ENCODE assay signal across 31 mouse cellular contexts in genomic region chr1:130997441-130997840, GRCm38 (mm10). TPM values are rescaled to one million over a fixed set of nuclear protein-coding genes. Genes with fewer than 3 reads are reported as not detected.
"Had no signal": no experiment of that assay in that cellular context is flagged by ENCODE, and none has a peak within 500 bp of the region (broad histone marks: within the 10 kb centered on the region; RNA-seq: fewer than 3 reads in every experiment).

No protein-coding gene starts in this region.

- ATAC-seq: intestine, embryonic 15.5 days; midbrain, embryonic 13.5 days; midbrain, embryonic 16.5 days had no signal

- DNase-seq: kidney, adult 2 months; kidney, postnatal 36 days; left cerebral cortex, postnatal 4 days; lung, adult 18-20 months; lung, postnatal 10 days; lung, postnatal 36 days; retina, postnatal 1 day; right cerebral cortex, postnatal 25 days; spleen, adult 18-20 months; thymus, adult 2 months; thymus, postnatal 14 days; thymus, postnatal 4 days had no signal

- H3K4me3 ChIP-seq: intestine, embryonic 15.5 days; limb, embryonic 12.5 days; limb, embryonic 15.5 days; lung, embryonic 15.5 days; midbrain, embryonic 13.5 days; myocyte; neural tube, embryonic 13.5 days; stomach, embryonic 15.5 days had no signal

- H3K27ac ChIP-seq: intestine, embryonic 15.5 days; kidney, postnatal 0 days; limb, embryonic 12.5 days; limb, embryonic 15.5 days; liver, embryonic 14.5 days; lung, embryonic 15.5 days; midbrain, embryonic 13.5 days; neural tube, embryonic 13.5 days; stomach, embryonic 15.5 days had no signal

- H3K4me1 ChIP-seq: intestine, embryonic 15.5 days; limb, embryonic 12.5 days; limb, embryonic 15.5 days; lung, embryonic 15.5 days; midbrain, embryonic 13.5 days; neural tube, embryonic 13.5 days; stomach, embryonic 15.5 days had no signal

- H3K9me3 ChIP-seq: intestine, embryonic 15.5 days; limb, embryonic 12.5 days; limb, embryonic 15.5 days; lung, embryonic 15.5 days; midbrain, embryonic 13.5 days; neural tube, embryonic 13.5 days; stomach, embryonic 15.5 days had no signal

- H3K27me3 ChIP-seq: intestine, embryonic 15.5 days; limb, embryonic 12.5 days; limb, embryonic 15.5 days; lung, embryonic 15.5 days; midbrain, embryonic 13.5 days; neural tube, embryonic 13.5 days; stomach, embryonic 15.5 days had no signal

- H3K36me3 ChIP-seq: intestine, embryonic 15.5 days; limb, embryonic 12.5 days; limb, embryonic 15.5 days; lung, embryonic 15.5 days; midbrain, embryonic 13.5 days; neural tube, embryonic 13.5 days; stomach, embryonic 15.5 days had no signal

RNA-seq across cellular contexts. Expression of gene Il10, which starts 22.2 kb away (rescaled TPM):
- total RNA-seq: layer of hippocampus, postnatal 14 days; left cerebral cortex, adult 8-10 months; left cerebral cortex, postnatal 14 days; megakaryocyte-erythroid progenitor cell, adult 5-6 weeks; monocyte, adult 5-6 weeks; neutrophil, adult 5-6 weeks had no signal
- polyA plus RNA-seq: intestine, embryonic 15.5 days; kidney, adult 2 months; kidney, embryonic 14.5 days; limb, embryonic 15.5 days; liver, embryonic 11.5 days; midbrain, embryonic 13.5 days; midbrain, embryonic 16.5 days; myocyte; neural tube, embryonic 13.5 days; stomach, embryonic 15.5 days had no signal

RNA-seq across cellular contexts. Expression of gene Il19, which starts 57.5 kb away (rescaled TPM):
- total RNA-seq: layer of hippocampus, postnatal 14 days; left cerebral cortex, adult 8-10 months; left cerebral cortex, postnatal 14 days; left cerebral cortex, postnatal 4 days; megakaryocyte-erythroid progenitor cell, adult 5-6 weeks; monocyte, adult 5-6 weeks; neutrophil, adult 5-6 weeks had no signal
- polyA plus RNA-seq: kidney, adult 2 months; kidney, postnatal 0 days; limb, embryonic 12.5 days; limb, embryonic 15.5 days; liver, embryonic 11.5 days; liver, embryonic 14.5 days; lung, embryonic 15.5 days; midbrain, embryonic 13.5 days; midbrain, embryonic 16.5 days; neural tube, embryonic 13.5 days; stomach, embryonic 15.5 days; thymus, adult 2 months had no signal
